Mouse (Mus musculus): ENCODE data around the gene Srgap2.
A peak's percentile ranks its signal among the peaks of the same experiment; 100 is the strongest.
"Not testable (repeated sequence)": the region's sequence is repeated elsewhere in the genome, so short reads cannot be mapped to it uniquely, and the experiment has no call there.

The Srgap2 gene

DNA sequence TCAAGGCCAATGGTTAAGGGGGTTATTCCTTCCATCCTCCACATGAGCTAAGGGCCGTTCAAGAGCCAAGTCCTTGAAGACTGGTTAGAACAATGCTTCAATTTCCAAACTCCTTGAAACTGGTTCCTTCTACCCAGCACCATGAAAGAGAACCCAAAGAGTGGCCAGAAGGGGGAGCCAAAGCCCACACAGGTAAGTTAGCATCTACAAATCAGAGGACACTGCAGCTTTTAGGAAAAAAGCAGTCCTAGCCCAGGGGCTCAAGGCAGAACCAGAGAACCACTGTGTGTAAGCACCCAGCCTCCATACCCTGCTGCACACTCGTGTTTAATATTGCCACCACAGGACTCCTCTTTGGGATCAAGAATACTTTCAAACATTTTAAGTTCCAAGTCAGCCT is 236.5 kb downstream of the Srgap2 start:
- DNase-seq (ENCODE audit: low read depth, low spot score), result peak; percentile 76

DNA sequence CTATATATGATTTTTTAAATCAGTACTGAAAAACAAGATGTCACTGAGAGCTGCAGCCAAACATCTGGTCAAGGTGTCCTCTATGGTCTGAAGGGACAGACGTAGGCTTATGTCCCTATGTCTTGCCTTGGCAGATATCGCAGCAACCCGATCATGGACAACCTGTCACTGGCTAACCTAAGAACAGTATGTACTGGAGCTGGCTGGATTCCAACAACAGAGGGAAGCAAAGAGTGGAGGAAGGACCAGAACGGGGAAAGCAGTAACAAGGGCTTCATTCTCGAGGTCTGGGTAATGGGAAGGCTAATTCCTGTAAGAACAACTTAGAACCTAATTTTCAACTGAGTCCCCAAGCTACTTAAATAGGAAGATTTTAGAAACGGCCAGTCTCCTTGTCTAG is 238.2 kb downstream of the Srgap2 start:
- DNase-seq (ENCODE audit: low read depth, low spot score), result no peak

DNA sequence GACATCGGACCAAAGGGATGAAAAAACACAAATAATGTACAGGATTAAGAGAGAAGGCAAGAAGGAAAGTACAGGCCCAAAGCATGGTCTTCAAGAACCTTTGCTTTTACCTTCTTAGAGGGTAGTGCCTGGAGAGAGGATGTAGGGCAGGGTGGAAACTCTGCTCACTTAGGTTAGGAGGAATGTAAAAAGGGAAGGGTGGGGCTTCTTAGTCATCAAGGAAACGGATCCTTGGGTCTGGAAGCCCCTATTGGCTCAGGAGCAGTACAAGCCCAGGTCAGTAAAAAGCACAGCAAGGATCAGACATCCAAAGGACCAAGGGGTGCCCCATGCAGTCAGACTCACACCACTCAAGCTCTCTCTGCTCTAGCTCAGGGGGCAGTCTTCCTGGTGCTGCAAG is 239.9 kb downstream of the Srgap2 start:
- peak; percentile 26 for DNase-seq (ENCODE audit: low read depth, low spot score)

- no peak for DNase-seq (ENCODE audit: low read depth, low spot score)
Observed at GRCm38 (mm10) chr1:131286803-131287202, 240.3 kb downstream of the Srgap2 start.

DNA sequence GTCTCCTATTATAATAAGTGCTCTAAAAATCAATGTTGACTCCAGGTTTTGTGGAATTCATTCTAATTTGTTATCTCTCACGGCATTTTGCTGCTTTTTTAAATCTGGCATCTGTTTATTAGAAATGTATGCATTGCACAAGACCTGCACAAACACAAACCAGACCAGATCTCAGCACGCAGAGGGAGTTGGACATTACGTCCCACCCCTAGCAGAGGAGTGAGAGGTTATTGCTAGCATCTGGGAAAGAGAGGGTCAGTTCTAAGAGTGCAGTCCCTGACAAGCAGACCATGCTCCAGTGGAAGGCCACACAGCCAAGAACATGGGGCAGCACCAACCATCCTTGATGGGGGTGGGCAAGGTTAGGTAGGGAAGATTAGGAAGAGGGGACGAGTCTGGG is 242.5 kb downstream of the Srgap2 start:
- no peak for DNase-seq (ENCODE audit: low read depth, low spot score)

DNA sequence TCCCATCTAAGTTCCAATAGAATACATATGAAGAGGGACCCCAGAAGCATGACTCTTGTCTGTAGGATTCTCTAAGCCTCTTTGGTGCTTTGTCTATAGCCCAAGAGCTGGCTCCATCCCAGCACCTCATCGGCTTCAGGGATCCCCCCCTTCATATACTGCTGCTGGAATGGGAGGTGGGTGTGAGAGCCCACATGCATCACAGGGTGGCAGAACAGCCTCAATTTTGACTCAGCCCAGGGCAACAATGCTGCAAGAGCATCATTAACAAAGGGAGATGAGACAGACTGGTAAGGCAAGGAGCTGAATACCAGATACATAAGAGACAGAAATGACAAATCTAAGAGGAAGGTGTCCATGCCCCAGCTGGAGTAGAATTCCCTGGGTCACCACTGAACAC is 243.0 kb downstream of the Srgap2 start:
- no peak for DNase-seq (ENCODE audit: low read depth, low spot score)

- no peak for DNase-seq (ENCODE audit: low read depth, low spot score)
Observed at GRCm38 (mm10) chr1:131281731-131282130, 245.4 kb downstream of the Srgap2 start.

GRCm38 (mm10) chr1:131280280-131280679 is 246.9 kb downstream of the Srgap2 start:
- DNase-seq (ENCODE audit: low read depth, low spot score), result peak; percentile 63

GRCm38 (mm10) chr1:131279456-131279776 is 247.7 kb downstream of the Srgap2 start, which contains the start of gene Ikbke:
Ikbke (minus strand) TSS chr1:131279606.
- DNase-seq (ENCODE audit: low read depth, low spot score), result no peak

DNA sequence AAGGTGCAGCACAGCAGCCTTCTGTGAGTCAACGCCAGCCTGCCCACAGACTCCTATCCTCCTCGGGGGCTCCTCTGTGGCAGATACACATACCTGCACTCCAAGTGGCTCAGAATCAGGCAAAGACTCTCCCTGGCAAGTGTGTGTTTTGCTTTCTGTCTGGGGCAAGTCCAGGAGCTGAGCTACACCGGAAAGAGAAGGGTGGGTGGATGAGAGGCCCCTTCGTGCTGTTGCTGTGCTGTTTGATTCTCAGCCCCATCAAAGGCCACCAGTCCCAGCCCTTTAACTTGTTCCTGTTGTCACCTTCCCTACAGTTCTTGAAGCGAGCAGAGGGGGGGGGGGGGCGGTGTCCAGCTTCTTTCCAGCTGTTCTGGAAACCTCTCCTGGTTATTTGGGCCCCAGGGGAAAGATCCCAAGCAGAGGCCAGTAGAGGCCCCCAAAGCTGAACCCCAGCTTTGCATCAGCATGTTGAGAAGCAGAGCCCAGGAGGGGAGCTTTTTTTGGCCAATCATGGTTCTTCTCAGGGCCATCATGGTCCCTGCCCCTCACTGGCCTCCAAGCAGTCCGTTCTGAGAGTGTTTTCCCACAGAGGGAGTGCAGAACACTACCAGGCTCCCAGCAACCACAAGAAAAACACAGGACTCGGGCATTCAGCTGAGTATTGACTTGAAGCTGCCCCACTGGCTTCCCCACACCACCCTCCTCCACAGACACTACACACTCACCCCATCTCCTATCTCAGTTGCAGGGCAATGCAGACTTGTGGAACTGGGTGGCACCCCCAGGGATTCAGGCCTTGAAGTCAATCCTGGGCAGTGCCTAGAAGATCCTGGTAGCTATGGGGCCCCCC is 248.3 kb downstream of the Srgap2 start:
- no peak for DNase-seq (ENCODE audit: low read depth, low spot score)

DNA sequence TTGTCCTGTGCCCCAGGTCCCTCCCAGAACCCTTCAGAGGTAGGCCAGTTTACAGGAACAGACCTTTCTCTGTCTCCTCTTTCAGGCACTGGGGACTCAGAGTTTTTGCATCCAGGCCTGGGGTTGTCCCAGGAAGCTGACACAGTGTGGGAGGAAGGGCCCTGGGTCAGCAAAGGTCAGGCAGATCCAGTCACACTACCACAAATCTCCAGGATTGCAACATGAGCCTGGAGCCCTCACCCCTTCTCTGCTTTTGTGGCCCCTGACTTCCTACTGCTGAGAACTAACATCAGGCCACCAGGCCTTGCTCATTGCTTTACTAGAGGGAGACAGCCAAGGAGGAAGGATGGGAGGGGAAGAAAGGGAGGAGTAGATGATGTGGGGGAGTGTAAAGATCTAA is 250.3 kb downstream of the Srgap2 start:
- DNase-seq (ENCODE audit: low read depth, low spot score), result no peak

GRCm38 (mm10) chr1:131275577-131275976 is 251.6 kb downstream of the Srgap2 start:
- no peak for DNase-seq (ENCODE audit: low read depth, low spot score)

- DNase-seq (ENCODE audit: low read depth, low spot score), result peak; percentile 51
Observed at GRCm38 (mm10) chr1:131274725-131275539, 252.2 kb downstream of the Srgap2 start.

GRCm38 (mm10) chr1:131269797-131270578 is 257.2 kb downstream of the Srgap2 start:
- DNase-seq (ENCODE audit: low read depth, low spot score), result peak; percentile 89

DNA sequence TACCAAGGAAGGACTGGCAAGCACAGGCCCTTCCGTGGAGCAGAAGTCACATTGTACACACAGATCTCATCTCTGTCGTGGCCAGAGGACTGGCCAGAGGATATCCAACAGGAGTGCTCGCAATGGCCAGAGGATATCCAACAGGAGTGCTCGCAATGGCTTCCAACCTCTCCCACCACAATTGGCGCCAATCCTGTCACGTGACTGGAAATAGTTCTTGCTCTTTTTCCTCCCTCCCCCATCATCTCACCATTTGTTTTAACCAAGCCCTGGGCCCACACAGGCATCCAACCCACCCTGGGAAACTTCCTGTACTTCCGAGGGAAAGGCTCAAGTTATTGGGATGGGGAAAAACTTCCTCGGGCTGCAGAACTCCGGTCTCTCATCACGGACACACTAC is 258.4 kb downstream of the Srgap2 start:
- DNase-seq (ENCODE audit: low read depth, low spot score), result peak; percentile 69

- DNase-seq (ENCODE audit: low read depth, low spot score), result peak; percentile 71
Observed at GRCm38 (mm10) chr1:131263905-131264304, 263.2 kb downstream of the Srgap2 start.

- DNase-seq (ENCODE audit: low read depth, low spot score), result peak; percentile 87
Observed at GRCm38 (mm10) chr1:131260309-131260656, 266.9 kb downstream of the Srgap2 start.

DNA sequence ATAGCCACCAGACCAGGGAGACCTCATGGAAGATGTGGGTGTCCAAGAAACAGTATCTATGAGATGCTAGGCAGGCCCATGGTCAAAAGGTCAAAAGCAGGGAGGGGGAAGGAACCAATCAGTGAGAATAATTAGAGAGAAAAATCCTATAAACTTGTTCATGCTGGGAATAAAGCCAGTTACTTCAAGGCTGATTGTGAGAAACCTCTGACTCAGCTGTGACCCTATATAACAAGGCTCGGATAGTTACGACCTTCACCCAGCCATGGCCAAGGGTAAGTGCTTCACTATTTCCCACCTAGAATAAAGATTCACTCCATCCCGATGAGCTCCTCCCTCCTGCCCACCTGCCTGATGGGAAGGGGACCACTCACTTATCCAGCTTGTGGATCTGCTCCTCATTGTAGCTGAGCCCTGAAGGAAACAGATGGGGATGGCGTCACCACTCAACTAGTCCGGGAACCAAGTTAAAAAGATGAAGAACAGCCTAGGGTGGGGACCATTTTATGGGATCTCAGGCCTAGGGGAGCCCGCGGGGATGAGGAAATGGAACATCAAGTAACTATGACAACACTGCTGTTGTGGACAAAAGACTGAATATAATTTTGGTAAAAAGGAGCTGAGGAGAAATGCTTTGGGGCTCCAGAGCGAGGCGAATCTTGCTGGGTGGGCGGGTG is 267.4 kb downstream of the Srgap2 start:
- DNase-seq (ENCODE audit: low read depth, low spot score), result no peak

GRCm38 (mm10) chr1:131257288-131257687 is 269.9 kb downstream of the Srgap2 start:
- no peak for DNase-seq (ENCODE audit: low read depth, low spot score)

DNA sequence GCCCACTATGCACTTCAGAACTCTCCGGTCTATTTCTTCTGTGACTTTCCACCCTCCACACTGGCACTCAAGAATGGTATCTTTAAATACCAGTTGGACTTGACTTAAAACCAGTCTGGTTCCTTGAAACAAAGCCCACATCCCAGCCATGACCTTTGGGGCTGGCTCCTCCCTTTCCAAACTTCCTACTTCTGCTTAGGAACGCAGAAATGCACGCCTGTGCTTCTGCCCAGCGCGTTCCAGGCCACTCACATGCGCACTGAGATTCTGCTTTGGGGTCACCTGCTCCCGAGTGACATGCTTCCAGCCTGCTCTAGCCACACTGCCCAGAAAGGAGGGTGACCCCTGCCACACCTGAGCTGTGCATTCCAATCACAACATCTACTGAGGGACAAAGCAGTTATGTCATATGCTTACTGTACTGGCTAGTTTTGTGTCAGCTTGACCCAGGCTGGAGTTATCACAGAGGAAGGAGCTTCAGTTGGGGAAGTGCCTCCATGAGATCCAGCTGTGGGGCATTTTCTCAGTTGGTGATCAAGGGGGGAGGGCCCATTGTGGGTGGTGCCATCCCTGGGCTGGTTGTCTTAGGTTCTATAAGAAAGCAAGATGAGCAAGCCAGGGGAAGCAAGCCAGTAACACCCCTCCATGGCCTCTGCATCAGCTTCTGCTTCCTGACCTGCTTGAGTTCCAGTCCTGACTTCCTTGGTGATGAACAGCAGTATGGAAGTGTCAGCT is 274.5 kb downstream of the Srgap2 start:
- not testable (repeated sequence) for DNase-seq (ENCODE audit: low read depth, low spot score)

Measured in ZHBTc4 (cell line).